Mouse (Mus musculus) megakaryocyte, embryonic 14.5 days (primary cell): ENCODE results near the gene Dst.

Experiments used
- FLI1 ChIP-seq: IDR thresholded peaks from 2 replicates; pipeline ENCODE4 v1.6.1; 2012; ENCODE audit warnings: low read length, inconsistent platforms, mixed read lengths
- GATA1 ChIP-seq: IDR thresholded peaks from 3 replicates; pipeline ENCODE4 v1.6.1; 2012; ENCODE audit warnings: mixed read lengths, low read length, inconsistent platforms, borderline replicate concordance

DNA sequence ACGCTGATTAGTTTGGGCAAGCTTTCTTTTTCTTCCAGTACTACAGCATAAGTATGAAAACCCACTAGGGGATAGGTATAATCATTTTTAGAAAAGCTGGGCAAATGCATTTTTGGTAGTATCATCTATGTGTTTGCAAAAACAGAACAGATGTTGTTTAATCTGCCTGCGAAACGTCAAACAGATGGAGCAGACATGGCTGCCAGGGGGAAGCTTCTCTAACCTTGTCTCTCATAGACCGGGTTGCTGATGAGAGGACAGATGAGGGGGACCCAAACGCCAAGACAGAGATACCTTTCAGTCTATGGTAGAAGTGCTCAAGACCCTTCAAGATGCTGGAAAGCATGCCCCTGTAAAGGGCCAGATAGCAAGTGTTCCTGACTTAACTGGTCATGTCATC is 40.5 kb downstream of the Dst start:
- TF ChIP-seq FLI1 (no peak), GATA1 (no peak)
